Mouse (Mus musculus) liver, adult 2 months (tissue): ENCODE measurements around the gene Rassf2. TPM values are rescaled to one million over a fixed set of nuclear protein-coding genes. Genes with fewer than 3 reads are reported as not detected.

Source experiments
- DNase-seq: peaks from one replicate; pipeline ENCODE4 v3.0.0-alpha.2; 2011; ENCODE audit warnings: low read depth, low spot score; ENCODE audit errors: extremely low read depth
- H3K27ac ChIP-seq: fragments of 200-500 bp; replicated peaks from 2 replicates; pipeline ENCODE4 v1.5.1; 2012; ENCODE audit warnings: low read depth, mild to moderate bottlenecking, control low read depth, inconsistent platforms, low read length; ENCODE audit not compliant: insufficient read depth
- H3K27me3 ChIP-seq: fragments of 200-500 bp; 2 replicates; pipeline ENCODE4 v1.6.1; 2012; ENCODE audit warnings: mild to moderate bottlenecking, moderate library complexity, low read length, inconsistent platforms; ENCODE audit not compliant: control insufficient read depth, insufficient read depth
- H3K36me3 ChIP-seq: fragments of 200-500 bp; 2 replicates; pipeline ENCODE4 v1.6.1; 2012; ENCODE audit warnings: low read length, inconsistent platforms; ENCODE audit not compliant: control insufficient read depth, insufficient read depth
- H3K4me1 ChIP-seq: fragments of 200-500 bp; 2 replicates; pipeline ENCODE4 v1.6.1; 2011; ENCODE audit warnings: low read length; ENCODE audit not compliant: control insufficient read depth, insufficient read depth
- H3K4me3 ChIP-seq: fragments of 200-500 bp; 2 replicates; pipeline ENCODE4 v1.5.1; 2011; ENCODE audit warnings: low read depth, mild to moderate bottlenecking, control low read depth, low read length, moderate library complexity; ENCODE audit not compliant: insufficient read depth
- H3K79me2 ChIP-seq: fragments of 200-500 bp; 2 replicates; pipeline ENCODE4 v1.6.1; 2012; ENCODE audit warnings: inconsistent platforms, mild to moderate bottlenecking, low read length, moderate library complexity; ENCODE audit not compliant: control insufficient read depth, insufficient read depth
- H3K9ac ChIP-seq: fragments of 200-500 bp; 2 replicates; pipeline ENCODE4 v1.6.1; 2012; ENCODE audit warnings: low read depth, mild to moderate bottlenecking, control low read depth, inconsistent platforms, low read length
- CTCF ChIP-seq: fragments of 200-500 bp; IDR thresholded peaks from 2 replicates; pipeline ENCODE4 v1.5.1; 2011; ENCODE audit warnings: low read depth, low read length, control low read depth
- POLR2A ChIP-seq: fragments of 200-500 bp; IDR thresholded peaks from 2 replicates; pipeline ENCODE4 v1.6.1; 2011; ENCODE audit warnings: low read length, control low read depth; ENCODE audit not compliant: insufficient read depth; ENCODE audit errors: extremely low read depth
- WGBS: fragments of 180-500 bp; shearing (Covaris S2); methylation state at CpG from one replicate; pipeline ENCODE4 v1.1.7; 2018; 5-methylcytosine and 5-hydroxymethylcytosine counted together
- polyA plus RNA-seq: library from polyadenylated mRNA; depleted of rRNA; stranded (reverse); fragments of >200 nt; gene quantifications from 2 replicates; pipeline ENCODE4 v1.2.3, GENCODE M21; 2012; rRNA removed
- total RNA-seq: library from RNA; depleted of rRNA; stranded (reverse); fragments of >200 nt; gene quantifications from 2 replicates; pipeline ENCODE4 v1.2.3, GENCODE M21; 2014; rRNA removed

The Rassf2 gene
- total and polyA plus RNA-seq, 2 experiments = 0.84 to 1.3 TPM

- Histone ChIP-seq H3K4me1 (no peaks in the 10 kb centered on the region), H3K4me3 (no peak overlapping the region), H3K9ac (no peak overlapping the region), H3K79me2 (no peaks in the 10 kb centered on the region), H3K27ac (no peak overlapping the region), H3K27me3 (0 out of 2 replicates have a peak, but pooled peaks cover 2% of the 10 kb centered on the region), H3K36me3 (no peaks in the 10 kb centered on the region)
- DNase-seq = no peak
- TF ChIP-seq CTCF = no peak
- no peak for TF ChIP-seq POLR2A
- 74% methylated on average over 8 of the region's 8 CpGs for WGBS
Measured at GRCm38 (mm10) chr2:131945225-131945624, 84.8 kb downstream of the Rassf2 start.

GRCm38 (mm10) chr2:131944370-131944769 is 85.7 kb downstream of the Rassf2 start:
- Histone ChIP-seq H3K79me2 (no peaks in the 10 kb centered on the region), H3K4me1 (no peaks in the 10 kb centered on the region), H3K27me3 (0 out of 2 replicates have a peak, but pooled peaks cover 2% of the 10 kb centered on the region), H3K36me3 (no peaks in the 10 kb centered on the region), H3K4me3 (no peak overlapping the region), H3K27ac (no peak overlapping the region), H3K9ac (no peak overlapping the region)
- WGBS = 23% methylated on average over 1 of the region's 1 CpGs
- no peak for TF ChIP-seq POLR2A
- no peak for TF ChIP-seq CTCF
- DNase-seq = no peak

- Histone ChIP-seq H3K27ac (no peak overlapping the region), H3K36me3 (no peaks in the 10 kb centered on the region), H3K4me3 (no peak overlapping the region), H3K27me3 (0 out of 2 replicates have a peak, but pooled peaks cover 2% of the 10 kb centered on the region), H3K4me1 (no peaks in the 10 kb centered on the region), H3K79me2 (no peaks in the 10 kb centered on the region), H3K9ac (no peak overlapping the region)
- DNase-seq = no peak
- TF ChIP-seq POLR2A = no peak
- TF ChIP-seq CTCF = no peak
- WGBS = 83% methylated on average over 6 of the region's 6 CpGs
Measured at GRCm38 (mm10) chr2:131941501-131941900, 88.6 kb downstream of the Rassf2 start.

GRCm38 (mm10) chr2:131940506-131940905 is 89.6 kb downstream of the Rassf2 start:
- H3K4me3 ChIP-seq = no peak overlapping the region
- H3K27ac ChIP-seq = no peak overlapping the region
- TF ChIP-seq CTCF (no peak), POLR2A (no peak)
- 0 out of 2 replicates have a peak, but pooled peaks cover 2% of the 10 kb centered on the region for H3K27me3 ChIP-seq
- no peaks in the 10 kb centered on the region for H3K36me3 ChIP-seq
- no peaks in the 10 kb centered on the region for H3K4me1 ChIP-seq
- DNase-seq = no peak
- no peaks in the 10 kb centered on the region for H3K79me2 ChIP-seq
- H3K9ac ChIP-seq = no peak overlapping the region
- 51% methylated on average over 3 of the region's 3 CpGs for WGBS

Other genes with a start within 250 kb of the Rassf2 start
- not detected in 2 replicates for gene Erv3, start 170.5 kb downstream of the Rassf2 start, total RNA-seq
- gene Erv3, start 170.5 kb downstream of the Rassf2 start, polyA plus RNA-seq = not detected in 2 replicates
- 24.7 and 31.5 TPM in 2 replicates for gene Prnp, start 120.3 kb downstream of the Rassf2 start, total RNA-seq
- 20.4 and 22.0 TPM in 2 replicates for gene Prnp, start 120.3 kb downstream of the Rassf2 start, polyA plus RNA-seq
- not detected in 2 replicates for gene Prn, start 120.3 kb downstream of the Rassf2 start, total RNA-seq
- not detected in 2 replicates for gene Prn, start 120.3 kb downstream of the Rassf2 start, polyA plus RNA-seq
- gene Prnd, start 79.4 kb downstream of the Rassf2 start, total RNA-seq = 0.07 TPM in 1 of 2 replicates, not detected in the other
- gene Prnd, start 79.4 kb downstream of the Rassf2 start, polyA plus RNA-seq = not detected in 2 replicates
- 14.8 and 20.5 TPM in 2 replicates for gene Slc23a2, start 114.8 kb upstream of the Rassf2 start, total RNA-seq
- 7.0 and 12.7 TPM in 2 replicates for gene Slc23a2, start 114.8 kb upstream of the Rassf2 start, polyA plus RNA-seq
- gene Tmem230, start 217.5 kb upstream of the Rassf2 start, total RNA-seq = 14.8 and 23.0 TPM in 2 replicates
- gene Tmem230, start 217.5 kb upstream of the Rassf2 start, polyA plus RNA-seq = 35.2 and 76.3 TPM in 2 replicates
- gene Pcna, start 223.1 kb upstream of the Rassf2 start, total RNA-seq = 39.0 and 47.1 TPM in 2 replicates
- gene Pcna, start 223.1 kb upstream of the Rassf2 start, polyA plus RNA-seq = 20.6 and 22.5 TPM in 2 replicates
- gene Cds2, start 232.9 kb upstream of the Rassf2 start, total RNA-seq = 48.1 and 63.4 TPM in 2 replicates
- gene Cds2, start 232.9 kb upstream of the Rassf2 start, polyA plus RNA-seq = 41.6 and 43.8 TPM in 2 replicates